Comparison of ENCODE assay signal across 10 mouse cellular contexts in genomic region chr10:116177390-116178179, GRCm38 (mm10).
DNase-seq lines count a peak whose midpoint lies in the region; ATAC-seq and TF ChIP-seq lines count a peak whose summit lies in the region.
"Had no signal": no experiment of that assay in that cellular context is flagged by ENCODE, and none has a peak within 500 bp of the region (broad histone marks: within the 10 kb centered on the region; RNA-seq: fewer than 3 reads in every experiment).

No protein-coding gene starts in this region.

- H3K4me2 ChIP-seq in lung, embryonic 16.5 days (ENCODE audit: low read depth, low read length) = peak overlapping the region; percentile 50
- peak overlapping the region; percentile 33 for H3K4me2 ChIP-seq in liver, embryonic 14.5 days (ENCODE audit: low read depth)
- H3K4me2 ChIP-seq in stomach, embryonic 14.5 days (replicated peaks; ENCODE audit: low read depth, low read length) = peak overlapping the region; percentile 44

- H3K36me3 ChIP-seq in lung, embryonic 16.5 days (ENCODE audit: control insufficient read depth, insufficient read depth, low read length) = no peaks in the 10 kb centered on the region
- H3K36me3 ChIP-seq in liver, embryonic 14.5 days (replicated peaks; ENCODE audit: control insufficient read depth, insufficient read depth, low read depth) = no peaks in the 10 kb centered on the region
- H3K36me3 ChIP-seq in stomach, embryonic 14.5 days (ENCODE audit: control insufficient read depth, insufficient read depth, low read length) = no peaks in the 10 kb centered on the region

- peak overlapping the region; percentile 31 for H3K4me3 ChIP-seq in lung, embryonic 16.5 days (ENCODE audit: low read length)
- H3K4me3 ChIP-seq in liver, embryonic 14.5 days (ENCODE audit: insufficient read depth in 1 of 2, low read depth in 2 of 2, low read length in 2 of 2) = no peak overlapping the region
- peak overlapping the region; percentile 26 for H3K4me3 ChIP-seq in stomach, embryonic 14.5 days (ENCODE audit: low read depth, low read length)
- H3K4me3 ChIP-seq: erythroblast, embryonic 14.5 days had no signal

- no peak for TF ChIP-seq CTCF in liver, embryonic 14.5 days (IDR thresholded peaks at IDR 0.05; ENCODE audit: low read depth)

- ATAC-seq in lung, embryonic 16.5 days (ENCODE audit: low read depth) = no peak
- ATAC-seq in hematopoietic stem cell, adult 5-6 weeks (replicated peaks in 1 of 2; ENCODE audit: insufficient read depth in 1 of 2, low FRiP score in 2 of 2, low TSS enrichment in 1 of 2, low read depth in 1 of 2, poor library complexity in 2 of 2, severe bottlenecking in 2 of 2) = peak; percentile 33 to 77; a peak in 2 of 4 replicates
- no peak for ATAC-seq in liver, embryonic 14.5 days (ENCODE audit: insufficient read depth)
- 0 out of 2 replicates have a peak, but pooled peaks have one; percentile 28 for ATAC-seq in stomach, embryonic 14.5 days (ENCODE audit: insufficient number of reproducible peaks, insufficient read depth, low FRiP score, low read depth)
- ATAC-seq in CD4-positive, CD25-positive, alpha-beta regulatory T cell, adult 4 months = no peak

- TF ChIP-seq EP300 in liver, embryonic 14.5 days (IDR thresholded peaks at IDR 0.05; ENCODE audit: low read depth) = no peak

- WGBS in lung, embryonic 16.5 days = 4% methylated on average over 21 of the region's 21 CpGs
- 34% methylated on average over 21 of the region's 21 CpGs for WGBS in liver, embryonic 14.5 days (ENCODE audit: insufficient replicate concordance)
- WGBS in stomach, embryonic 14.5 days = 13% methylated on average over 21 of the region's 21 CpGs

- peaks cover 3% of the 10 kb centered on the region; the same call in 1 of the 2 replicates for H3K27me3 ChIP-seq in lung, embryonic 16.5 days (ENCODE audit: control insufficient read depth, insufficient read depth, low read depth, low read length)
- no peaks in the 10 kb centered on the region for H3K27me3 ChIP-seq in liver, embryonic 14.5 days (ENCODE audit: control insufficient read depth, insufficient read depth, low read length)
- no peaks in the 10 kb centered on the region for H3K27me3 ChIP-seq in stomach, embryonic 14.5 days (ENCODE audit: control insufficient read depth, insufficient read depth, low read length)

- H3K9me3 ChIP-seq in lung, embryonic 16.5 days (ENCODE audit: control insufficient read depth, low read length) = no peaks in the 10 kb centered on the region
- H3K9me3 ChIP-seq in liver, embryonic 14.5 days (ENCODE audit: control insufficient read depth, low read length) = no peaks in the 10 kb centered on the region
- H3K9me3 ChIP-seq in stomach, embryonic 14.5 days (ENCODE audit: control insufficient read depth, low read depth, low read length) = no peaks in the 10 kb centered on the region

- no peak overlapping the region for H3K9ac ChIP-seq in lung, embryonic 16.5 days (ENCODE audit: low read length)
- no peak overlapping the region for H3K9ac ChIP-seq in liver, embryonic 14.5 days (replicated peaks)
- H3K9ac ChIP-seq in stomach, embryonic 14.5 days (replicated peaks; ENCODE audit: low read depth, low read length) = no peak overlapping the region

- H3K27ac ChIP-seq in lung, embryonic 16.5 days (ENCODE audit: low read length) = no peak overlapping the region
- no peak overlapping the region for H3K27ac ChIP-seq in liver, embryonic 14.5 days
- no peak overlapping the region for H3K27ac ChIP-seq in stomach, embryonic 14.5 days (ENCODE audit: low read length)

- no peak for DNase-seq in lung, postnatal 10 days
- DNase-seq in liver, embryonic 14.5 days (ENCODE audit: low read depth in 3 of 3, low spot score in 3 of 3) = no peak
- no peak for DNase-seq in gastrocnemius, adult 18-20 months (ENCODE audit: low spot score)
- no peak for DNase-seq in kidney, postnatal 14 days
- DNase-seq: thymus, postnatal 4 days had no signal

- H3K4me1 ChIP-seq in lung, embryonic 16.5 days (replicated peaks; ENCODE audit: control insufficient read depth, insufficient read depth, low read length) = peaks cover 2% of the 10 kb centered on the region; the same call in 1 of the 2 replicates
- H3K4me1 ChIP-seq in liver, embryonic 14.5 days (replicated peaks; ENCODE audit: control insufficient read depth in 2 of 2, insufficient read depth in 2 of 2, low read length in 1 of 2) = no peaks in the 10 kb centered on the region; a peak in 1 of 4 replicates
- H3K4me1 ChIP-seq in stomach, embryonic 14.5 days (ENCODE audit: control insufficient read depth, insufficient read depth, low read length) = 0 out of 2 replicates have a peak, but pooled peaks cover 5% of the 10 kb centered on the region

Comparison
In these comparisons a context has a peak if more than half of its experiments do, and no peak if none do; other contexts are left out.
1. ATAC-seq: peak in hematopoietic stem cell, adult 5-6 weeks (2 of 2) and stomach, embryonic 14.5 days (single experiment); none in lung, embryonic 16.5 days (single experiment), liver, embryonic 14.5 days (single experiment) and CD4-positive, CD25-positive, alpha-beta regulatory T cell, adult 4 months (single experiment).
2. H3K4me3 ChIP-seq: peak in lung, embryonic 16.5 days (single experiment) and stomach, embryonic 14.5 days (single experiment); none in liver, embryonic 14.5 days (0 of 2).
3. Peak in every context shown above with its lines, with median percentiles within 50 percentile points of each other: H3K4me2 ChIP-seq.